Mouse (Mus musculus) MEL (cell line): ENCODE results near the gene Slc4a1. TPM values are rescaled to one million over a fixed set of nuclear protein-coding genes. Genes with fewer than 3 reads are reported as not detected.

Experiments used
- DNase-seq: peaks from one replicate; pipeline ENCODE4 v3.0.0; 2011; ENCODE audit warnings: low read depth, low spot score
- H3K27ac ChIP-seq: 2 replicates; pipeline ENCODE4 v1.5.1; 2012; ENCODE audit warnings: low read depth, mild to moderate bottlenecking, control low read depth, low read length, moderate library complexity; ENCODE audit not compliant: control insufficient read depth
- H3K27me3 ChIP-seq, 2 experiments: fragments of 150-350 bp in 1 of 2; sonication (generic) in 1 of 2; 2 replicates each; pipeline ENCODE4 v1.6.1; 2012; ENCODE audit warnings: low read length in 2 of 2, mild to moderate bottlenecking in 2 of 2, improper control_type of control experiment in 1 of 2, moderate library complexity in 1 of 2; ENCODE audit not compliant: insufficient read depth in 2 of 2, control insufficient read depth in 1 of 2
- H3K36me3 ChIP-seq, 2 experiments: 2 replicates each; pipeline ENCODE4 v1.6.1; 2012 to 2014; ENCODE audit warnings: low read length in 2 of 2, improper control_type of control experiment in 1 of 2, inconsistent platforms in 1 of 2, mild to moderate bottlenecking in 1 of 2; ENCODE audit not compliant: insufficient read depth in 2 of 2, control insufficient read depth in 1 of 2
- H3K4me1 ChIP-seq, 2 experiments: fragments of 150-350 bp in 1 of 2; sonication (generic) in 1 of 2; 2 replicates each; pipeline ENCODE4 v1.6.1; 2012; ENCODE audit warnings: low read length in 2 of 2, improper control_type of control experiment in 1 of 2, mild to moderate bottlenecking in 1 of 2; ENCODE audit not compliant: insufficient read depth in 2 of 2, control insufficient read depth in 1 of 2
- H3K4me3 ChIP-seq, 2 experiments: fragments of 150-350 bp in 1 of 2; sonication (generic) in 1 of 2; 2 replicates each; pipeline ENCODE4 v1.5.1; 2012; ENCODE audit warnings: low read depth in 2 of 2, low read length in 2 of 2, mild to moderate bottlenecking in 2 of 2, moderate library complexity in 2 of 2, control low read depth in 1 of 2, improper control_type of control experiment in 1 of 2; ENCODE audit not compliant: control insufficient read depth in 1 of 2, insufficient read depth in 1 of 2
- H3K79me2 ChIP-seq: 2 replicates; pipeline ENCODE4 v1.6.1; 2012; ENCODE audit warnings: mild to moderate bottlenecking, low read length, moderate library complexity; ENCODE audit not compliant: control insufficient read depth, poor library complexity, insufficient read depth
- H3K9ac ChIP-seq: 2 replicates; pipeline ENCODE4 v1.6.1; 2012; ENCODE audit warnings: low read depth, mild to moderate bottlenecking, control low read depth, low read length, moderate library complexity; ENCODE audit not compliant: control insufficient read depth, poor library complexity, severe bottlenecking
- H3K9me3 ChIP-seq: fragments of 150-350 bp; sonication (generic); replicated peaks from 2 replicates; pipeline ENCODE4 v1.6.1; 2012; ENCODE audit warnings: mild to moderate bottlenecking, low read length, improper control_type of control experiment, moderate library complexity; ENCODE audit not compliant: insufficient read depth
- CHD2 ChIP-seq: IDR thresholded peaks from 2 replicates; pipeline ENCODE4 v1.6.1; 2011; ENCODE audit warnings: low read length, improper control_type of control experiment
- CTCF ChIP-seq, 3 experiments: IDR thresholded peaks in 2 of 3; conservative IDR thresholded peaks in 1 of 3; 2 replicates each; pipeline ENCODE4 v1.5.1; 2011 to 2012; ENCODE audit warnings: low read length in 3 of 3, low read depth in 2 of 3, mild to moderate bottlenecking in 2 of 3, improper control_type of control experiment in 1 of 3, inconsistent platforms in 1 of 3, mixed read lengths in 1 of 3, moderate library complexity in 1 of 3; ENCODE audit not compliant: control insufficient read depth in 1 of 3, insufficient read depth in 1 of 3, poor library complexity in 1 of 3, severe bottlenecking in 1 of 3
- ELF1 ChIP-seq: IDR thresholded peaks from 2 replicates; pipeline ENCODE4 v1.6.1; 2014; ENCODE audit warnings: low read depth, mild to moderate bottlenecking, inconsistent platforms, low read length, improper control_type of control experiment, moderate library complexity
- EP300 ChIP-seq, 2 experiments: IDR thresholded peaks; 2 replicates each; pipeline ENCODE4 v1.6.1; 2011; ENCODE audit warnings: improper control_type of control experiment in 2 of 2, low read length in 2 of 2, low read depth in 1 of 2, mild to moderate bottlenecking in 1 of 2
- ETS1 ChIP-seq: IDR thresholded peaks from 2 replicates; pipeline ENCODE4 v1.6.1; 2012; ENCODE audit warnings: low read depth, mild to moderate bottlenecking, inconsistent platforms, low read length, improper control_type of control experiment, moderate library complexity
- HCFC1 ChIP-seq: IDR thresholded peaks from 2 replicates; pipeline ENCODE4 v1.6.1; 2012; ENCODE audit warnings: low read depth, mild to moderate bottlenecking, inconsistent platforms, low read length, improper control_type of control experiment, moderate library complexity
- KAT2A ChIP-seq: conservative IDR thresholded peaks from 2 replicates; pipeline ENCODE4 v1.6.1; 2012; ENCODE audit warnings: low read depth, low read length, improper control_type of control experiment, inconsistent platforms
- MAX ChIP-seq: IDR thresholded peaks from 2 replicates; pipeline ENCODE4 v1.6.1; 2011; ENCODE audit warnings: low read length, improper control_type of control experiment
- MEF2A ChIP-seq: IDR thresholded peaks from 2 replicates; pipeline ENCODE4 v1.6.1; 2014; ENCODE audit warnings: low read depth, mild to moderate bottlenecking, inconsistent platforms, low read length, improper control_type of control experiment; ENCODE audit not compliant: poor library complexity, insufficient replicate concordance, severe bottlenecking; ENCODE audit errors: extremely low read depth
- MXI1 ChIP-seq: IDR thresholded peaks from 2 replicates; pipeline ENCODE4 v1.6.1; 2011; ENCODE audit warnings: mild to moderate bottlenecking, low read depth, low read length, improper control_type of control experiment
- MYB ChIP-seq: IDR thresholded peaks from 2 replicates; pipeline ENCODE4 v1.6.1; 2011; ENCODE audit warnings: mild to moderate bottlenecking, low read depth, low read length, improper control_type of control experiment
- MYC ChIP-seq: IDR thresholded peaks from 2 replicates; pipeline ENCODE4 v1.6.1; 2011; ENCODE audit warnings: low read depth, mild to moderate bottlenecking, low read length, improper control_type of control experiment, moderate library complexity
- NELFE ChIP-seq: IDR thresholded peaks from 2 replicates; pipeline ENCODE4 v1.6.1; 2011; ENCODE audit warnings: low read depth, low read length, improper control_type of control experiment
- POLR2AphosphoS5 ChIP-seq: IDR thresholded peaks from 2 replicates; pipeline ENCODE4 v1.6.1; 2012; ENCODE audit warnings: low read depth, borderline replicate concordance, mild to moderate bottlenecking, inconsistent platforms, low read length, moderate library complexity, mixed read lengths
- RAD21 ChIP-seq: IDR thresholded peaks from 2 replicates; pipeline ENCODE4 v1.6.1; 2011; ENCODE audit warnings: mild to moderate bottlenecking, low read depth, low read length, improper control_type of control experiment
- SIN3A ChIP-seq: IDR thresholded peaks from 2 replicates; pipeline ENCODE4 v1.6.1; 2012; ENCODE audit warnings: low read length, improper control_type of control experiment, inconsistent platforms
- SMC3 ChIP-seq: IDR thresholded peaks from 2 replicates; pipeline ENCODE4 v1.6.1; 2011; ENCODE audit warnings: low read depth, low read length, improper control_type of control experiment
- TAL1 ChIP-seq: IDR thresholded peaks from 2 replicates; pipeline ENCODE4 v1.6.1; 2012; ENCODE audit warnings: mild to moderate bottlenecking, inconsistent platforms, low read length, moderate library complexity, mixed read lengths
- TBP ChIP-seq: IDR thresholded peaks from 2 replicates; pipeline ENCODE4 v1.8.0; 2011; ENCODE audit warnings: low read depth, low read length, improper control_type of control experiment
- TCF12 ChIP-seq: IDR thresholded peaks from 2 replicates; pipeline ENCODE4 v1.6.1; 2014; ENCODE audit warnings: low read depth, mild to moderate bottlenecking, inconsistent platforms, low read length, improper control_type of control experiment, moderate library complexity
- ZC3H11A ChIP-seq: IDR thresholded peaks from 2 replicates; pipeline ENCODE4 v1.6.1; 2012; ENCODE audit warnings: low read depth, mild to moderate bottlenecking, inconsistent platforms, low read length, improper control_type of control experiment
- ZMIZ1 ChIP-seq: IDR thresholded peaks from 2 replicates; pipeline ENCODE4 v1.6.1; 2012; ENCODE audit warnings: low read depth, mild to moderate bottlenecking, inconsistent platforms, low read length, improper control_type of control experiment, moderate library complexity
- ZNF384 ChIP-seq: IDR thresholded peaks from 2 replicates; pipeline ENCODE4 v1.6.1; 2012; ENCODE audit warnings: low read depth, mild to moderate bottlenecking, inconsistent platforms, low read length, improper control_type of control experiment
- polyA plus RNA-seq, 2 experiments: library from polyadenylated mRNA; stranded (reverse) in 1 of 2; unstranded in 1 of 2; fragments of >175 nt in 1 of 2; fragments of >200 nt in 1 of 2; gene quantifications; 2 replicates each; pipeline versions ENCODE4 v1.2.1 to v1.2.4; 2012; ENCODE audit warnings: low replicate concordance in 2 of 2, low read depth in 1 of 2; ENCODE audit not compliant: insufficient read length in 2 of 2, insufficient read depth in 1 of 2, missing spikeins in 1 of 2
- total RNA-seq: library from RNA; depleted of rRNA; stranded (reverse); fragments of 300-350 nt; gene quantifications from 2 replicates; pipeline ENCODE4 v1.2.3, GENCODE M21; 2012

Slc4a1 gene
- total and polyA plus RNA-seq, 3 experiments = 0.23 to 0.35 TPM; not detected in 1

GRCm38 (mm10) chr11:102374108-102374725, 8.2 kb upstream of the Slc4a1 start:
- H3K36me3 ChIP-seq = peaks cover 0 to 2% of the 10 kb centered on the region in 2 experiments; a peak in 2 of 4 replicates
- no peak for TF ChIP-seq NELFE
- no peak for TF ChIP-seq MYB
- no peak for TF ChIP-seq TAL1
- TF ChIP-seq ZMIZ1 = no peak
- TF ChIP-seq POLR2AphosphoS5 = no peak
- TF ChIP-seq RAD21 = no peak
- TF ChIP-seq ETS1 = no peak
- no peak for TF ChIP-seq MXI1
- TF ChIP-seq MYC = no peak
- no peak for TF ChIP-seq MEF2A
- no peak for TF ChIP-seq HCFC1
- TF ChIP-seq KAT2A = no peak
- TF ChIP-seq MAX = no peak
- no peak for TF ChIP-seq TCF12
- no peak for TF ChIP-seq ZC3H11A
- TF ChIP-seq CTCF (IDR thresholded peaks at IDR 0.05 in 2 of 3, conservative IDR thresholded peaks at IDR 0.05 in 1 of 3; ENCODE audit: control insufficient read depth in 1 of 3, insufficient read depth in 1 of 3, low read depth in 2 of 3, low read length in 3 of 3, poor library complexity in 1 of 3, severe bottlenecking in 1 of 3) = no peak
- no peak for DNase-seq
- H3K27ac ChIP-seq = no peak overlapping the region
- peaks cover 1 to 13% of the 10 kb centered on the region in 2 experiments; a peak in 3 of 4 replicates for H3K27me3 ChIP-seq
- H3K4me1 ChIP-seq = peaks cover 0 to 9% of the 10 kb centered on the region in 2 experiments; a peak in 2 of 4 replicates
- no peak overlapping the region for H3K9ac ChIP-seq
- H3K9me3 ChIP-seq = no peaks in the 10 kb centered on the region
- H3K4me3 ChIP-seq = no peak overlapping the region
- H3K79me2 ChIP-seq = no peaks in the 10 kb centered on the region

- Histone ChIP-seq H3K27me3 (peaks cover 1 to 13% of the 10 kb centered on the region in 2 experiments; a peak in 3 of 4 replicates), H3K9ac (no peak overlapping the region), H3K4me3 (no peak overlapping the region), H3K36me3 (peaks cover 0 to 2% of the 10 kb centered on the region in 2 experiments; a peak in 2 of 4 replicates), H3K27ac (no peak overlapping the region), H3K79me2 (no peaks in the 10 kb centered on the region), H3K9me3 (no peaks in the 10 kb centered on the region), H3K4me1 (peaks cover 0 to 9% of the 10 kb centered on the region in 2 experiments; a peak in 2 of 4 replicates)
- TF ChIP-seq CHD2 (no peak), ZNF384 (no peak), TAL1 (no peak), ETS1 (no peak), NELFE (no peak), SIN3A (no peak), EP300 (IDR thresholded peaks at IDR 0.05; ENCODE audit: low read depth in 1 of 2, low read length in 2 of 2) (no peak), ELF1 (no peak), SMC3 (no peak), TBP (no peak)
- no peak for DNase-seq
These were observed 7.6 kb upstream of the Slc4a1 start for GRCm38 (mm10) chr11:102373646-102374045.
